Mouse (Mus musculus): ENCODE measurements around the gene Ccl2.
A peak's percentile ranks its signal among the peaks of the same experiment; 100 is the strongest.

DNA sequence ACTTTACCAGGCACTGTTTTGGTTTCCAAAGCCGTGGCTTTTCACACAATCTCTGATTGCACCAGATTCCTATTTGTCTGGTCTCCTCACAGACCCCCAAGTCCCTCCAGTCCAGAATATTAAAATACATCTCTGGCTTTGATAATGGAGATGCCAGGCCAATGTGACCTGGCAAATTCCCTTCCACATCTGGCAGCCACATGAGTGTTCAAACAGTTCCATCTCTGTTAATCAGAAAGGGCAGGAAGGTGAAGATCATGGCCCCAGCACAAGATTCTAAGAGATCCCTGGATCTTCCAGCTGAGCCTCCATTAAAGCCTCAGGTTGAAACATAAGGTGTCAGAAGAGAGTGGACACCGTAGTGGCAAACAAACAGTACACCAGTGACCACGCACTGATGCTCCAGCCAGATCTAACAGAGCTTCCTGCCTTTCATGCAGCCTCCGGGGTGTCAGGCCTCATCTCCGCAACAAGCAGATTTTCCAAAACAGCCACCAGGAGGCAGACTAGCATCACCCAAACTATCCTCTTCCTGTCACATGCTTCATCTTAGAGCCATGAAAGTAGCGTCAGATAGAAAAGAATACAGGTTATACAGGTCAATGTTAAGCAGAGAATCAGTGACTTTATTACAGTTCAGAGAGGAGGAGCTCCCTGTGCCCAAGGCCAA is 12.5 kb downstream of the Ccl2 start:
- TF ChIP-seq CTCF (conservative IDR thresholded peaks at IDR 0.05; ENCODE audit: insufficient read depth, insufficient read length, low read depth, low read length) (peak; percentile 50), POLR2A (IDR thresholded peaks at IDR 0.05; ENCODE audit: low read depth, low read length) (no peak)
